Mouse (Mus musculus) megakaryocyte, embryonic 14.5 days (primary cell): ENCODE measurements around the gene Cfl2.

Source experiments
- FLI1 ChIP-seq: IDR thresholded peaks from 2 replicates; pipeline ENCODE4 v1.6.1; 2012; ENCODE audit warnings: low read length, inconsistent platforms, mixed read lengths
- GATA1 ChIP-seq: IDR thresholded peaks from 3 replicates; pipeline ENCODE4 v1.6.1; 2012; ENCODE audit warnings: mixed read lengths, low read length, inconsistent platforms, borderline replicate concordance

- TF ChIP-seq GATA1 (no peak), FLI1 (no peak)
Measured at GRCm38 (mm10) chr12:54810142-54810541, 52.5 kb downstream of the Cfl2 start.
